Mouse (Mus musculus) liver, embryonic 16.5 days (tissue): ENCODE data around the gene Utrn. TPM values are rescaled to one million over a fixed set of nuclear protein-coding genes. Genes with fewer than 3 reads are reported as not detected.

Source experiments
- ATAC-seq: fragments of 200-750 bp; cut with Nextera tagmentation; 2 replicates; pipeline ENCODE4 v1.8.0; 2017; ENCODE audit warnings: low read depth, mild to moderate bottlenecking, moderate number of reproducible peaks, moderate library complexity
- H3K27ac ChIP-seq: fragments of 300-500 bp; sonication (generic); 2 replicates; pipeline ENCODE4 v1.5.1; 2014; ENCODE audit warnings: mild to moderate bottlenecking, low read length
- H3K27me3 ChIP-seq: fragments of 300-500 bp; sonication (generic); 2 replicates; pipeline ENCODE4 v1.6.1; 2014; ENCODE audit warnings: low read depth, low read length, mixed read lengths; ENCODE audit not compliant: control insufficient read depth, insufficient read depth
- H3K36me3 ChIP-seq: fragments of 300-500 bp; sonication (generic); 2 replicates; pipeline ENCODE4 v1.6.1; 2014; ENCODE audit warnings: mild to moderate bottlenecking; ENCODE audit not compliant: control insufficient read depth, insufficient read depth
- H3K4me1 ChIP-seq: fragments of 300-500 bp; sonication (generic); 2 replicates; pipeline ENCODE4 v1.6.1; 2014; ENCODE audit warnings: low read depth, low read length, mixed read lengths; ENCODE audit not compliant: control insufficient read depth
- H3K4me2 ChIP-seq: fragments of 300-500 bp; sonication (generic); 2 replicates; pipeline ENCODE4 v1.6.1; 2014; ENCODE audit warnings: low read depth, low read length, mixed read lengths
- H3K4me3 ChIP-seq: fragments of 300-500 bp; sonication (generic); 2 replicates; pipeline ENCODE4 v1.5.1; 2014; ENCODE audit warnings: low read depth, mild to moderate bottlenecking, low read length
- H3K9ac ChIP-seq: fragments of 300-500 bp; sonication (generic); 2 replicates; pipeline ENCODE4 v1.6.1; 2014; ENCODE audit warnings: low read depth, low read length
- H3K9me3 ChIP-seq: fragments of 300-500 bp; sonication (generic); replicated peaks from 2 replicates; pipeline ENCODE4 v1.6.1; 2016; ENCODE audit warnings: low read length; ENCODE audit not compliant: control insufficient read depth
- WGBS: fragments of 180-500 bp; shearing (Covaris S2); extraction: QIAGEN DNeasy Blood & Tissue Kit; methylation state at CpG from one replicate; pipeline ENCODE4 v1.1.7; 2014; ENCODE audit not compliant: insufficient replicate concordance; 5-methylcytosine and 5-hydroxymethylcytosine counted together
- polyA plus RNA-seq: library from polyadenylated mRNA; unstranded; fragments of >200 nt; fragmentation: Nextera tagmentation; extraction: Ambion mirVana; gene quantifications from 2 replicates; pipeline ENCODE4 v1.2.1, GENCODE M21; 2015

Gene Utrn
- polyA plus RNA-seq, 1 experiment from 2014 or later: 10.2 TPM

GRCm38 (mm10) chr10:12716657-12717327, 152.4 kb downstream of the Utrn start:
- Histone ChIP-seq H3K4me1 (no peaks in the 10 kb centered on the region), H3K27me3 (no peaks in the 10 kb centered on the region), H3K36me3 (no peaks in the 10 kb centered on the region; the same call in 1 of the 2 replicates), H3K9me3 (no peaks in the 10 kb centered on the region), H3K4me2 (no peak overlapping the region), H3K4me3 (no peak overlapping the region), H3K9ac (no peak overlapping the region), H3K27ac (no peak overlapping the region)
- 68% methylated on average over 5 of the region's 5 CpGs for WGBS
- no peak for ATAC-seq

DNA sequence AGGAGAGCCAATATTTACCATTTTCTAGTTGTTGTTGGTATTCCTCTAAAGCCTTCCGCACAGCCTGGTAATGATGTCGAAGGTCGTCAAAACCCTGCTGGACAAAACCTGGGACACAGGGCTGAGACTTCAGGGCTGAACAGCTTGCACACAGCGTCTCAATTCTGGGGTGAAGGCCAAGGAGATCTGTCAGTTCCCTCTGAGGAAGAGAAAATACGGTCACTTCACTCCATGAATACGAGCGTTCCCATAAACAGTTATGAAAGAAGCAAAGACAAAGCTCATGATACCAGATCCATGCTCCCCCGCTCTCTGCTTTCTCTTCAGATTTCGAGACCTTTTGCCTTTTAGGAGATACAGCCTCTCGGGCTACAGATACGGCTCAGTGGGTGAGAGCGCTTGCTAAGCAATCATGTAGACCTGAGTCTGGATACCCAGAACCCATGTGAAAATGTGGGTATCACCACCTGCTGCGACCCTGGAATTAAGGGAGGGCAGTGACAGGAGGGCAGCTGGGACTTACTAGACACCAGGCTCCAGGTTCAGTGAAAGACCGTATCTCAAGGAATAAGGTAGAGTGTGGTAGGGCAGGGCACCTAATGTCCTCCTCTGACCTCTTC, 155.8 kb downstream of the Utrn start:
- H3K27ac ChIP-seq: no peak overlapping the region
- no peaks in the 10 kb centered on the region for H3K27me3 ChIP-seq
- H3K4me3 ChIP-seq: no peak overlapping the region
- no peak overlapping the region for H3K9ac ChIP-seq
- WGBS: 77% methylated on average over 14 of the region's 14 CpGs
- ATAC-seq: no peak
- no peaks in the 10 kb centered on the region for H3K4me1 ChIP-seq
- no peak overlapping the region for H3K4me2 ChIP-seq
- H3K9me3 ChIP-seq: no peaks in the 10 kb centered on the region
- H3K36me3 ChIP-seq: no peaks in the 10 kb centered on the region

DNA sequence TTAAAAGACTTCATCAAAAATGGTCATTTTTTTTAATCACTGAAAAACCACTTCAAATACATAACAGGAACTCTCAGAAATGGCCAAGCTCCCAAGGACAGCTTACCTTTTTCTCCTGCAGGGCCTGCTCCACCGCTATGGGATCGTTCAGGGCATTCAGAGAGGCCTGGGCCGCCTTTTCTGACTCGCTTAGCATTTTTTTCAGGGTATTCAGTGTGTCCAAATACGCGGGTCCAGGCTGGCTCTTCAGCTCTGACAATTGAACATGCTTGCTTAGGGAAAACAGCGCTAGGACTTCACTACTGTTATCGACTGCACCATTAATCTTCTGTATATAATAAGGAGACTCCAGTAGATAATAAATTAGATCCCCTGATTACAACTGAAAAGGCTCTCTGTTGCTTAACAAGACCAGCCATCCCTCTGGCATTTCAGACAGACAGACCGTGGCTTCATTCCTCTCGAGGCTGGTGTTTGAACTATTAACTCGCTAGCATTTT, 157.8 kb downstream of the Utrn start:
- no peak overlapping the region for H3K4me3 ChIP-seq
- no peaks in the 10 kb centered on the region for H3K9me3 ChIP-seq
- no peak for ATAC-seq
- H3K27ac ChIP-seq: no peak overlapping the region
- H3K4me2 ChIP-seq: no peak overlapping the region
- H3K27me3 ChIP-seq: no peaks in the 10 kb centered on the region
- WGBS: 79% methylated on average over 11 of the region's 11 CpGs
- no peaks in the 10 kb centered on the region for H3K36me3 ChIP-seq
- no peak overlapping the region for H3K9ac ChIP-seq
- H3K4me1 ChIP-seq: no peaks in the 10 kb centered on the region

- Histone ChIP-seq H3K27ac (no peak overlapping the region), H3K4me2 (no peak overlapping the region), H3K9ac (no peak overlapping the region), H3K9me3 (no peaks in the 10 kb centered on the region), H3K4me3 (no peak overlapping the region), H3K36me3 (no peaks in the 10 kb centered on the region), H3K4me1 (no peaks in the 10 kb centered on the region), H3K27me3 (no peaks in the 10 kb centered on the region)
- WGBS: 78% methylated on average over 2 of the region's 2 CpGs
- ATAC-seq: no peak
Observed at GRCm38 (mm10) chr10:12706516-12706915, 162.6 kb downstream of the Utrn start.

DNA sequence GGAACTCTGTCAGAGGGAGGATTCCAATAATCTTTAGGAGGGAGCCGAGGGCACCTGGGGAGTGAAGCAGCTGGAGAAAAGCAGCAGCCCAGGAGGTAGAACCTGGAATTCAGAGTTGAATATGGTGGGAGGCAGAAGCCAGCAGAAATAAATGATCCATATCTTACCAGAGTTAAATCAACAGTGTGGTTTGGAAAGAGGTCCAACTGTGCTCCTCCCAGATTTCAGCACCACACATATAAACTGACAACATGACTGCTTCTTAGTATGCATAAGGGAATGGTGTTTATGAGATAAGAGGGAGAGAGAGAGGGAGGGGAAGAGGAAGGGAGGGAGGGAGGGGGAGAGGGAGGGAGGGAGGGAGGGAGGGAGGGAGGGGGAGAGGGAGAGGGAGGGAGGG, 163.2 kb downstream of the Utrn start:
- WGBS: 52% methylated on average over 1 of the region's 1 CpGs
- Histone ChIP-seq H3K9me3 (no peaks in the 10 kb centered on the region), H3K4me1 (no peaks in the 10 kb centered on the region), H3K36me3 (no peaks in the 10 kb centered on the region), H3K27ac (no peak overlapping the region), H3K4me3 (no peak overlapping the region), H3K27me3 (no peaks in the 10 kb centered on the region), H3K9ac (no peak overlapping the region), H3K4me2 (no peak overlapping the region)
- no peak for ATAC-seq

DNA sequence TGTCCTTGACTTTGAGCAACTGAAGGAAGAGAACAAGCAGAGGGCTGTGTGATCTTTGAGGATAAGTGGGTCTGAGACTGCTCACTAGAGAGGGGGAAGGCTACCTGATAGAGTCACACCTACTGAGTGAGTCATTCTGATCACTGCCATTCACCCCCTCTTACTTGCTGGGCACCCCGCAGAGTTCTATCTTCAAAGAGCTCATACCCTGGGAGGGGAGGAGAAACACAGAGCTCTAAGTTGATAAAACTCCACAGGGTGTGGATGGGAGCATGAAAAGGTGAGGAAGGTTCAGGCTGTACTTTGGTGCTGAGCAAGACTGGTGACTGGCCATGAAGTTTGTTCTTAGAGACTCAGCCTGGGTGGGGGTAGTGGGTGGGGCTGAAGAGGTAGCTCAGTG, 164.9 kb downstream of the Utrn start:
- Histone ChIP-seq H3K36me3 (no peaks in the 10 kb centered on the region), H3K27ac (no peak overlapping the region), H3K4me3 (no peak overlapping the region), H3K27me3 (no peaks in the 10 kb centered on the region), H3K9ac (no peak overlapping the region), H3K9me3 (no peaks in the 10 kb centered on the region), H3K4me2 (no peak overlapping the region), H3K4me1 (no peaks in the 10 kb centered on the region)
- no peak for ATAC-seq
- 35% methylated on average over 1 of the region's 1 CpGs for WGBS

GRCm38 (mm10) chr10:12703526-12703925, 165.6 kb downstream of the Utrn start:
- no peak overlapping the region for H3K9ac ChIP-seq
- H3K9me3 ChIP-seq: no peaks in the 10 kb centered on the region
- no peaks in the 10 kb centered on the region for H3K4me1 ChIP-seq
- no peaks in the 10 kb centered on the region for H3K36me3 ChIP-seq
- no peak overlapping the region for H3K4me3 ChIP-seq
- H3K4me2 ChIP-seq: no peak overlapping the region
- 67% methylated on average over 3 of the region's 3 CpGs for WGBS
- ATAC-seq: no peak
- no peak overlapping the region for H3K27ac ChIP-seq
- H3K27me3 ChIP-seq: no peaks in the 10 kb centered on the region

DNA sequence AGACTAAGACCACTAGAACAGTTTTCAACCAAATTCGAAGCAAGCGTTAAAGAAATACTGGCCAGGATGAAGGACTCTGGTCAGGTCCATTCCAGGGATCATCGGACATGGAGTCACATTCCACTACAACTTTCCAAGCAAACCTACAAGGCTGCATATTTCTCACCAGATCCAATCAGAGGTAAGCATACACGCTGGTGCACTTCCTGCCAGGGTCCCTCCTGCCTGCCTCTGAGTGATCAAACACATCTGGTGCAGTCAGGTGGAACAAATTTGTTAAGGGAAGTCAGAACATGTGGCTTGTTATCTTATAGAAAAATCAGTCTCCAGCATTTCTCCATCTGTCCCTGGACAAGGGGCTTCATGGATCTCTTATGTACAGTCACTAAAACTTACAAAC, 167.0 kb downstream of the Utrn start:
- 65% methylated on average over 4 of the region's 4 CpGs for WGBS
- H3K9me3 ChIP-seq: no peaks in the 10 kb centered on the region
- H3K4me1 ChIP-seq: no peaks in the 10 kb centered on the region
- no peak overlapping the region for H3K9ac ChIP-seq
- H3K4me2 ChIP-seq: no peak overlapping the region
- no peaks in the 10 kb centered on the region for H3K27me3 ChIP-seq
- no peaks in the 10 kb centered on the region for H3K36me3 ChIP-seq
- no peak overlapping the region for H3K27ac ChIP-seq
- ATAC-seq: no peak
- no peak overlapping the region for H3K4me3 ChIP-seq

GRCm38 (mm10) chr10:12701694-12702093, 167.5 kb downstream of the Utrn start:
- ATAC-seq: no peak
- no peaks in the 10 kb centered on the region for H3K36me3 ChIP-seq
- no peaks in the 10 kb centered on the region for H3K9me3 ChIP-seq
- H3K9ac ChIP-seq: no peak overlapping the region
- H3K27me3 ChIP-seq: no peaks in the 10 kb centered on the region
- no peak overlapping the region for H3K4me2 ChIP-seq
- 72% methylated on average over 7 of the region's 7 CpGs for whole genome bisulfite sequencing
- H3K27ac ChIP-seq: no peak overlapping the region
- no peak overlapping the region for H3K4me3 ChIP-seq
- H3K4me1 ChIP-seq: no peaks in the 10 kb centered on the region
